Mouse (Mus musculus) spleen, embryonic (tissue): ENCODE results near the gene Drg1.

Source experiments
- CTCF ChIA-PET: fragments of 350-600 bp; sonication (Branson Sonifier 250); formaldehyde crosslinking; loops from one replicate; lab custom pipeline; 2022; lab: Charles Lee

The Drg1 gene

DNA sequence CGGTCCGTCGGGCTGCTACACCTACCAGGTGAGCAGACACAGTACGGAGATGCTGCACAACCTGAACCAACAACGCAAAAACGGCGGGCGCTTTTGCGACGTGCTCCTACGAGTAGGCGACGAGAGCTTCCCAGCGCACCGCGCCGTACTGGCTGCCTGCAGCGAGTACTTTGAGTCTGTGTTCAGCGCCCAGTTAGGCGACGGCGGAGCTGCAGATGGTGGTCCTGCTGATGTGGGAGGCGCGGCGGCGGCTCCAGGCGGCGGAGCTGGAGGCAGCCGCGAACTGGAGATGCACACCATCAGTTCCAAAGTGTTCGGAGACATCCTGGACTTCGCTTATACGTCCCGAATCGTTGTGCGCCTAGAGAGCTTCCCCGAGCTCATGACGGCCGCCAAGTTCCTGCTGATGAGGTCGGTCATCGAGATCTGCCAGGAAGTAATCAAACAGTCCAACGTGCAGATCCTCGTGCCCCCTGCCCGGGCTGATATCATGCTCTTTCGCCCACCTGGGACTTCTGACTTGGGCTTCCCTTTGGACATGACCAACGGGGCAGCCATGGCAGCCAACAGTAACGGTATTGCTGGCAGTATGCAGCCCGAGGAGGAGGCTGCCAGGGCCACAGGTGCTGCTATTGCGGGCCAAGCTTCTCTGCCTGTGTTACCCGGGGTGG, 24.6 kb upstream of the Drg1 start:
- CTCF ChIA-PET, result interaction anchor here (1.2 kb wide), 1 partner anchor 23 kb away, joined by 11 read pairs; no protein-coding TSS in a partner anchor

DNA sequence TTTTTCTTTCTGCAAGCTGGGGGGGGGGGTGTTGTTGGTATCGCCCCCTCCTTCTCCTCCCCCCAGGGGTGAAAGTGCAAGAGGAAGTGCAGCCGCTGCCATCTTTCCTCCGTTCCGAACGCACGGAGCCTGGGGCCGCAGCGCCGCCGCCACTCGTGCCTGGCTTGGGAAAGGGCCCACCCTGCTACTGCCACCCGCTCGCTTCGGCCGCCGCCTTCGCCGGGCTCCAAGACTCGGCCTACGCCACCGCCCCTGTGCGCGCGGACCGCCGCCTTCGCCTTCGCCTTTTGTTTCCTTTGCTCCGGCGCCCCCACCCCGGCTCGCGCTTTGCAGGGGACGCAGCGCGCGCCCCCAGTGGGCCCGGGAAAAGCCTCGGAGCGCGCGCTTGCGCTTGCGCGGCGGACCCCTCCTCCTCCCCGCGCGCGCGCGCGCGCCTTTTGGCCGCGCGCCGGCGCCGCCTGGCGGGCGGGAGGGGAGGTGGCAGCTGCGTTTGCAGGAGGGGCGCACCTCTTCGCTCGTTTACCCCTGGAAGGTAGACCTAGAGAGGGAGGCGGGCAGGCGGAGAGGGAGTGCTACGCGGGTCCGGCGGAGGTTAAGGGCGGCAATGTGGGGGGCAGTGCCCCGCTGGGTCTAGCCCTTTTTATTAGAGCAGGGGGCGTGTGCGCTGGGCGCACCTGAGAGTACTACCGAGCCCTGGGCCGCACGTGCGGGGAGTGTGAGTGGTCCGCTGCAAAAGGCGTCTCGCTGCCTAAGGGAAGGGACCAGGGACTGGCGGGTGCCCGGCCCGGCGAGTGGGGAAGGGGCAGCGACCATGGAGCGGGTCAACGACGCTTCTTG, 23.8 kb upstream of the Drg1 start:
- CTCF ChIA-PET, result interaction anchor here (0.6 to 1.2 kb wide), 3 partner anchors 22 to 87 kb away, joined by 4 to 11 read pairs (median 6); no protein-coding TSS in a partner anchor

DNA sequence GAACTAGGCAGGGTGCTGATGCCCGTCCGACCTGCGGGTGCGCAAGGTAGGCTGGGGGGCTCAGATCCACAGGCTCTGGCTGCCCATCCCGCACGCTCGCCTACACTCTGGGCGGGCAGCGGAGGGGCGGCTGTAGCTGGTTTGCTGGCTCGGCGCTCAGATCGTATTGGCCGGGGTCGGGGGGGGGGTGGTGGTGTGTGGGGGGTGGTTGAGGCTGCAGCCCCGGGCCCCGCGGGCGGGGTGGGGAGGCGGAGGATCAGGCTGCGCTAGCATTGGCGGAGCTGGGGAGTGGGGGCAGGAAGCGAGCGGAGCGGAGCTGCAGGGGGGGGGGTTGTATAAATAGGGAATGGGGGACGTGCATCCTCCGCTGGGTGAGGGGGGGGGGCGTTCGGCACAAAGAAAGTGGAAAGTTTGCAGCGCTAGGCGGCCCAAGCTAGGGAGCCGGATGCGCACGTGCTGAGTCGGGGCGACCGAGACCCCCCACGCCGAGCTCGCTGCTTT, 23.1 kb upstream of the Drg1 start:
- CTCF ChIA-PET, result interaction anchor here (0.6 kb wide), 3 partner anchors 18 to 87 kb away, joined by 3 to 6 read pairs (median 4); no protein-coding TSS in a partner anchor

DNA sequence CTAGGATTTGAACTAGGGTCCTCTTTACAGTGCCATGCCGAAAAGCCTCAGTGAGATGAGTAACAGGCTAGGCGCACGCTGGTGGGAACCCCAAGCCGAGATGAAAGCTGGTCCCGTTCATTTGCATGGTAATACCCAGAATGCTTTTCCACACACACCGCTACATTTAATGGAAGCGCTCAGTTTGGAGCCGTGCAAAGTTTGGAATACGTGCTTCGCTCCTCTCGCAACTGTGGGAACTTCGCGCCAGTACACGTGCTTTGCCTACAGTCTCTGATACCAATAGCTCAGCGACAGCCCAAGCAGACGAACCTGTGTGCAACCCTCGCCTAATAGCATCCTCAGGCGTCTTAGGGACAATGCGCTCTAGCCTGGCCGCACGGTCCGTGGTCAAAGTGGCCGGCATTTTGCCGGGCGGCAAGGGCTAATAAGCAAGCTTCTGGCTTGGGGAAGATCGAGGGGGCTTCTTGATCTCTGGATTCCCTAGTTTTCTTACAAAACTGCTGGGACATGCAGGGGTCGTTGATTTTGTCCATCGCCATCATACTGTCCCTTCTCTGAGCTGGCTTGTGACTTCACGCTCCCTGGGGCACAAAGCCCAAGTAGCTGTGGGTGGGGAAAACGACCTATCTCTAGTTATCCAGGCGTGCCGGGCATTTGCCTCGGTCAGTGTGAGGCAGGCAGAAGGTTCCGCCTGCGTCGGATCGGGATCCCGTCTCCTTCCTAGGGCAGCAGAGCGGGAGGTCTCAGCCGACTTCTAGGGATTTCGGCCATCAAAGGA, 22.5 kb upstream of the Drg1 start, which contains the start of gene Patz1:
TSS of gene Patz1 (plus strand) at position 354 of the 781 bp plus-strand sequence.
- CTCF ChIA-PET, result interaction anchor here (0.6 kb wide), 2 partner anchors 17 to 88 kb away, joined by 3 to 4 read pairs; no protein-coding TSS in a partner anchor

DNA sequence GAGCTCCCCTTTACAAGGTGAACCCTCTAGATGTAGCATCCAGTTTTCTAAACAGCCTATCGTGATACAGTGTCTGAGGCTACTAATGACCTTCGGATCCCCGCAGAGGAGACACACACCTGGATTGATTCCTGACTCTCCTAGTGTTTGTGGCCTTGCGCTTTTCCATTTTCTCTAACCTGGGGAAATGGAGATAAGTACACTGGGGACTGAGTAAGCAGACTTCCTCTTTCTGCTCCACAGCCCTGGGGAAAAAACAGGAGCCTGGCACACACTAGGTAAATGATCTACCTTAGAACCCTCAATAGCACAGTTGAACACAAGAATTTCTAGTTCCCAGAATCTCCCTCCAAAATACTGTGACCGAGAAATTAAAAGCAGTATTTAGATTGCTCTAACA, 21.7 kb upstream of the Drg1 start:
- CTCF ChIA-PET, result no interaction called here

DNA sequence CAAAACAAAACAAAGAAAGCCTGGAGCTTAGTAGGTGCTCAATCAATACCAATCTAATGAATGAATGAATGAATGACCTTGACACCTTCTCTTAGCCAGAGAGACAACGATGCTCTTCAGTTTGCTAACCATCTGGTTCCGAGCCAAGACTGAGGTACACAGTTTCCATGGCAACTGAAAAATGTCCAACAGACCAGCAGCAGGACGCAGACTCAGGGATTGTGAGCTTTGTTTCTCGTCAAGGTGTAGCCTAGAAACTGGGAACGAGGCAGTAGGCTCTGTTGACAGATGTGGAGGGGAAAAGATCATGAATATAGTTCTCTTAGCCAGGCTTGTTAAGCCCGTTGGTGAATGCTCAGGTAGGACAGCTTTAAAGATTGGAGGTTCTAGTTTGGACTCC, 20.9 kb upstream of the Drg1 start:
- CTCF ChIA-PET, result no interaction called here

DNA sequence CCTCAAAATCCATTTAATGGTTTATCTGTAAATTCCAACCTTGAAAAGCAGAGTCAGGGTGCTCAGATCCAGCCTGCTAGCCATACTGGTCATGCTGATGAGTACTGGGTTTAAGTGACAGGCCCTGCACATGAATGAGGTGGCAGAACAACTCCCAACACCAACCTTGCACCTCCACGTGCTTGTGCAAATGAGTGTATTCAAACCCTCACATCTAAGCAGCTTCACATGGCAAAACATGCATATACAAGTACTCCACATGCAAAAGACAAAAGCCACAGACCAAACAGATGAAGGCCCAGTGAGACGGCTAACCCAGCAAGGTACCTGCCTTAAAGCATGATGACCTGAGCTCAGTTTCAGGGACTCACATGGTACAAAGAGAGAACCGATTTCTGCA, 19.7 kb upstream of the Drg1 start:
- CTCF ChIA-PET, result no interaction called here

DNA sequence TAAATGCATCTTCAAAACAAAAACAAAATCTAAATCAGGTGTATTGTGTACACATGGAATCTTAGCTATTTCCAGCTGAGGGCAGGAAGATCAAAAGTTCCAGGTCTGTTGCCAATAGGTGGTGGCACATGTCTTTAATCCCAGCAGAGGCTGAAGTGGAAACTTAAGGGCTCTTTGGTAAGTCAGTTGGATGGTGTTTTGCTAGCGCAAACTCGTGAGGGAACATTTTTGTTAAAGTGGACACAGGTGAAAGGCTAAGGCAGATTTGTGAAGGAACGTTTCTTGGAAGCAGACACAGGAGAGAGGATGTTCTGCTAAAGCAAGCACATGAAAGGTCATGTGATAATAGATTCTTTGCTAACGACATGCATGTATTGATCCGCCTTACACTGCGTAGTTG, 17.4 kb upstream of the Drg1 start:
- CTCF ChIA-PET, result no interaction called here

DNA sequence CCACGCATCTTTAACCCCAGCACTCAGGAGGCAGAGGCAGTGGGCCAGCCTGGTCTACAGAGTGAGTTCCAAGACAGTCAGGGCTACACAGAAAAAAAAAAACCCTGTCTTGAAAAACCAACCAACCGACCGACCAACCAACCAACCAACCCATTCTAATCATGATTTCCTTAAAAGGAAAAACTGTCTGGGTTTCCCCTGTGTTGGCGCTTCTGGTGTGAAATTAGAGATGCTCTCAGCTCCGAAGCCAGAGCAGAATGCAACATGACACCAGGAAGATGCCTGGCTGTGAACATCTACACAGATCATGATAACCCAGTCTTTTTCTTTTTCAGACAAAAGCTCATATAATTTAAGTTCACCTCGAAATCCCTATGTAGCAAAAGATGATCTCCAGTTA, 16.7 kb upstream of the Drg1 start:
- CTCF ChIA-PET, result no interaction called here

DNA sequence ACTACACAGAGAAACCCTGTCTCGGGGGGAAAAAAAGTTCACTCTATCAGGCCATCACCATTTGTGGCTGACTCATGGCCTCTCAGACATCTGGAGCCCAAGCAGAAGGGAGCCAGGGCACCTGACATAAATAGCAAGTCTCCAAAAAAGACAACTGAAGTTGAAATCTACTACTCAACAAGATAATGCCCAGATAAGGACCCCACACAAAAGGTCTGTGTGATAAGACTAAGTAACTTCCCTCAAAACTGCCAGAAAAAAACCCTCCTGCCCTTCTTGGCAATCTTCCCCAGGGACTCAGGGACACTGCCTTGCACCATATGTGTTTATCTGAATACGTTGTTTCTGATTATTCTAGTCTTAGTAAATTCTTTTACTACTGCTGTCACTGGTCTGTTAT, 13.5 kb upstream of the Drg1 start:
- CTCF ChIA-PET, result no interaction called here

DNA sequence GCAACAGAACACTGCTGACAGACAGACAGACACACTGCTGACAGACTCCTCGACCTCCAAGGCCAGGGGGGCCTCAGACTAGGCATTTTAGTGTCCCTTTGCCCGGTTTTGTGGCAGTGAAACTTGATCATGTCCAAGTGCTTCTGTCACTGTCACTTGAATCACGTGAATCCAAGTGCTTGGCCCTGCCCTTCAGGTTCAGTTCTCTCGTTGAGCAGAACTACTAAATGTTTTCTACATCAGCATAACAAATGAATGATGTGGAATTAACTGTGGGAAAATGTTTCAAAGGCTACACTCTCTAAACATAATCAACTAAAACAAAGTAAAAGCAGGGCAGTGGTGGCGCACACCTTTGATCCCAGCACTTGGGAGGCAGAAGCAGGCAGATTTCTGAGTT, 12.1 kb upstream of the Drg1 start:
- CTCF ChIA-PET, result no interaction called here

DNA sequence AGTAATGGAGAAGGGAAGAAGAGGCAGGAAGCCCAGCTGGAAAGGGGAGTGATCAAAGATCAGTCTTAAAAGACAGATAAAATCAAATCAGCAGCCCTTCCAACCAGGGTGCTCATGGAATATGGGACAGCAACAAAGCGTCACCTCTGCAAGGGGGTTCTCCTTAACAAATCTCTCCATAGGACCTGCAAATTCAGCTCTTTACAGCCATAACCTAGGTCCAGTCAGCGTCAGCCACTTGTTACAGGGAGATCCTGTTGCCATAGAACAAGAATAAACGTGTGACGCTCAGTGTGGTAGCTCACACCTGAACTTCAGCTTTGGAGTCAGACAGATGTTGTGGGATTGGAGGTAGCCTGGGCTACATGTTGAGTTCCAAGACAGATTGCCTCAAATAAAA, 3.0 kb upstream of the Drg1 start:
- CTCF ChIA-PET, result interaction anchor here (0.7 kb wide), 1 partner anchor 28 kb away, joined by 7 read pairs; no protein-coding TSS in a partner anchor

DNA sequence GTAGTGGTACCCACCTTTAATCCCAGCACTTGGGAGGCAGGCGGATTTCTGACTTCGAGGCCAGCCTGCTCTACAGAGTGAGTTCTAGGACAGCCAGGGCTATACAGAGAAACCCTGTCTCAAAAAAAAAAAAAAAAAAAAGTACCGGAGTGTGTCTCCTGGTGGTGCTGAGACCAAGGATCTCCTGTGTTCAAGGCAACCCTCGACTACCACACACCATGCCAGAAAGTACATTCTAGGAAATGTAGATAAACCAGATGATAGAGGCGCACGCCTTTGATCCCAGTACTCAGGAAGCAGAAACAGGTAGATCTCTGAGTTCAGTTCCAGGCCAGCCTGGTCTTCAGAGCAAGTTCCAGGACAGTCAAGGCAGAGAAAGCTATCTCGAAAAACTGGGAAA, 918 bp upstream of the Drg1 start:
- CTCF ChIA-PET, result interaction anchor here (1.0 to 1.2 kb wide), 2 partner anchors 25 to 61 kb away, joined by 4 read pairs; no protein-coding TSS in a partner anchor

DNA sequence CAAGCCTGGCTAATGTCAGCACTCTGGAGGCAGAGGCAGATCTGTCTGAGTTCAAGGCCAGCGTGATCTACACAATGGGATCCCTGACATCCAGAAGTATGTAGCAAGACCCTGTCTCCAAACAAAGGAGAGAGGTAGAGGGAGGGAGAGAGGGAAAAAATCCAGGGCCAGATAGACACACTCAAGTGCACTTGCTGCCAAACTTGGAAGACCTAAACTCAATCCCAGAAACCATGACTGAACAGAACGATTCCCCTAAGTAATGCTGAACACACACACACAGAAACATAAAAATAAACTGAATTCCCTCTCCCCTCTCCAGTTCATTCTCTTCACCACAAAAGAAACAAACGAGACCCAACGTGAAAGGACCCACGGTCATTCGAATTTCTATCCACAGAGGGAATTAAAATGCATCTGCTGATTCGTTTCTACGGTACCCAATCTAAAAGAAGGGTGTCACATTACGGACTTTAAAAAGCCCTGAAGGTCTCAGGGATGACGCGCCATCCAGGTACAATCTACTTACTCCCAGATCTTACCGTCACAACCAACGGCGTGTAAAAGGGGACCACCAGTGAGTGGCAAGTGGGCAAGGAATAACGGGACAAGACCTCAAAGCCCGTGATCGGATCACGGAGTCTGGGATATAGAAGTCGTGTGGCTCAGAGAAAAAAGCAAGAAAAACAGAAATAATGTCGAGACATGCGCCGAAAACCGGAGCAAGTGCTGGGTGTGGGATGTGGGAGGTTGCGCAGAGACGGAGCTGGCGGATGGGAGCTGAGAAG, 730 bp downstream of the Drg1 start:
- CTCF ChIA-PET, result no interaction called here

DNA sequence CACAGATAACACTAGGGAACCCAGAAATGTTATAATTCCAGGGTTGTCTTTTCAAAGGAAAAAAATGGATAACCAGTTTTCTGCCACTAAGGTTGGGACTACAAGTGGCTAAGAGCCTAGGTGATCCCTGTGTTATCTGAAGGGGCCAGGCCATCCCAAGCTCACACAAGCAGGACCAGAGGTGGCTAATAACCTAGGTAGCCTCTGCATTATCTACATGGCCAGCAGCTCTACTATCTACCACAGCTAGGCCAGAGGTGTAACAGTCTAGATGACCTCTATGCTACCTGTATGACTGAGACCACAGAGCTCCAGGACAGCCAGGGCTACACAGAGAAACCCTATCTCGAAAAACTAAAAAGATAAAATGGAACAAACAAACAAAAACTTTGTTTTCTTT, 6.7 kb downstream of the Drg1 start:
- CTCF ChIA-PET, result interaction anchor here (0.7 kb wide), 1 partner anchor 58 kb away, joined by 3 read pairs; no protein-coding TSS in a partner anchor

DNA sequence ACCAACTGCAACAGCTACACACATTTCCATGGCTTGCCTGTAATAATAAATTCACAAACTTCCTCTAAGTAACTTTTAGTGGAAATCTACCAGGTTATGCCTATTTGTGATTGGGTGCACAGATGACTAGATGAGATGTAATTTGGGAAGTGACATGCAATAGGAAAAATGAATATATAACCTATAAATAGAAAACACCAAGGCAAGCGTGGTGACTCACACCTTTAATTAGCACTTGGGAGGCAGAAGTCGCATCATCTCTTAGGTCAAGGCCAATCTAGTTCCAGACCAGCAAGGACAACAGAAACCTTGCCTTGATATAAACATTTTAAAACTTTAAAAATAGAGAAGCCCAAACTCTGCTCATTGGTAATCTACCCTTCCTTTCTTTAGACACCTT, 18.8 kb downstream of the Drg1 start:
- CTCF ChIA-PET, result no interaction called here

DNA sequence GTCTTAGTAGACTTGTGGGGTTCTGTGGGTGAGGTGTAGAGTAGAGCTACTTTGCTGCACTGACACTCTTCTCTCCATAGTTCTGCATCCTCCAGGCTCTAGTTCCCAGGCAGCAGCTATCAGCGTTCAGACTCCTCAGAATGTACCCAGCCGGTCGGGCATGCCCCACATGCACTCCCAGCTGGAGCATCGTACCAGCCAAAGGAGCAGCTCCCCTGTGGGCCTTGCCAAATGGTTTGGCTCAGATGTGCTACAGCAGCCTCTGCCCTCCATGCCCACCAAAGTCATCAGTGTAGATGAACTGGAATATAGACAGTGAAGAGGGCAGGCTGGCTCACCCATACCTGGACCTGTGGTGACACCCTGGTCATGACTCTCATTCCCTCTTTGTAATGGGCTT, 22.4 kb downstream of the Drg1 start:
- CTCF ChIA-PET, result no interaction called here

DNA sequence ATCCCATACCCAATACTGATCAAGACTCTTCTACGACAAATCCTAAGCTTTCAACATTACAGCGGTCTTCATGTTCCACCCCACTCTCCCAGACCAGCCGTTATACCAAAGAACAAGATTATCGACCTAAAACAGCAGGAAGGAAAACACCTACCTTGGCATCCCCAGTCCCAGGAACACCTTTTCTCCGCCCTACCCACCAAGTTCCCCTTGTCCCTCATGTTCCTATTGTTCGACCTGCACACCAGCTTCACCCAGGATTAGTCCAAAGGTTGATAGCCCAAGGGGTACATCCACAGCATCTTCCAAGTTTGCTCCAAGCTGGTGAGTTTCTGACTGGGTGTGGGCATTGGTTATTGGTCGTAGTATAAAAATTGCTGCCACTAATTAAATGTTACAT, 23.8 kb downstream of the Drg1 start:
- CTCF ChIA-PET, result interaction anchor here (1.0 kb wide), 1 partner anchor 24 kb away, joined by 4 read pairs; the partner anchor contains the start of gene Drg1

DNA sequence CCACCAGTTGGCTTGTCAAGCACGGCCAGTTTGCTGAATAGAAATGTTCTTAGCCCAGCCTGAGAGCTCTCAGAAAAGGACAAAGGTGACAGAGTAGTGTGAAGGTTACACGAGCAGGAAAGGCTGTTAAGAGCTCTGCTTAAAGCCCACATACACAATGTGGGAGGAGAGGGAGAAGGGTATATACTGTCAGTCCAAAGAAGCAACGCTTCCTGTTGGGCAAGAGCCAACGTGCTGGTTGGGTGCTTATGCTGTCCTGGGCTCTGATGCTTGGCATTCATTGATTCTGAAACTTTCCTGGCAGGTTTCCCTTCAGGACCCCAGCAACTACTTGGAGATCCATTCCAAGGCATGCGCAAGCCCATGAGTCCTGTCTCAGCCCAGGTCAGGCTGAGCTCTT, 30.9 kb downstream of the Drg1 start:
- CTCF ChIA-PET, result no interaction called here

DNA sequence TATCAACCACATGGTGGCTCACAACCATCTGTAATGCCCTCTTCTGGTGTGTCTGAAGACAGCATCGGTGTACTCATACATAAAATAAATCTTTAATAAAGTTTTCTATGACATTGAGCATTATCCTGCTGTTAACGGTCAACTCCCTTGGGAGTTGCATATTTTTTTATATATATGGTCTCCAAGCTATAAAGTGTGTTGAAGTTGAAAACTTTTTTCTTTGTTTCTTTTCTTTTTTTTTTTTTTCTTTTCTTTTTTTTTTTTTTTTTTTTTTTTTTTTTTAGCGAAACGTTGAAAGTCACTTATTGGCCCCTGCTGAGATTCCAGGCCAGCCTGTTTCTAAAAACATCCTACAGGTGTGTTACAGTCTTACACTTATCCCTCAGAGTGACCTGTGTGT, 32.5 kb downstream of the Drg1 start:
- CTCF ChIA-PET, result interaction anchor here (0.7 kb wide), 1 partner anchor 13 kb away, joined by 3 read pairs; no protein-coding TSS in a partner anchor

DNA sequence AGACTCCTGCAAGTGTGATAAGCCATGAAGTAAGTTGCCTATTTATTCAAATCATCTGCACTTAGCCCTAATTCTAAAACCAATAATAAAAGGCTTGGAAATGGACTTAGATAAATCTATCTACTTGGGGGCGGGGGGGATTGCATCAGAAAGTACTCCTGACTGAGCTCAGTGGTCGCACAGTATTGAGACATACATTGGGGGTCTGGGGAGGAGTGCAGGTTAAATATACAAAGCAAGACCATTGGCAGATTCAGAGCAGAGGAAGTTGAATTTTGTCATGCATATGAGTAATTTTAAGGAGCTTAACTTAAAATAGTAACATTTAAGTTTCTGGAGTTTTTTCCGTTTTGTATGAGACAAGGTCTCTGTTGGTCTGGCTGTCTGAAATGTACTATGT, 34.0 kb downstream of the Drg1 start:
- CTCF ChIA-PET, result no interaction called here
